Mouse (Mus musculus) brain, adult 10 weeks (tissue): ENCODE results near the gene Barhl1. TPM values are rescaled to one million over a fixed set of nuclear protein-coding genes. Genes with fewer than 3 reads are reported as not detected.

Source experiments
- polyA plus RNA-seq: library from polyadenylated mRNA; stranded (reverse); fragments of 350-450 nt; fragmentation: Illumina TruSeq; extraction: RNeasy Lipid Tissue Mini Kit (QIAGEN cat#74804); gene quantifications from one replicate; pipeline ENCODE4 v1.2.3, GENCODE M21; 2015; ENCODE audit warnings: low read depth, low replicate concordance

Gene Barhl1
- polyA plus RNA-seq = 1.6 TPM

DNA sequence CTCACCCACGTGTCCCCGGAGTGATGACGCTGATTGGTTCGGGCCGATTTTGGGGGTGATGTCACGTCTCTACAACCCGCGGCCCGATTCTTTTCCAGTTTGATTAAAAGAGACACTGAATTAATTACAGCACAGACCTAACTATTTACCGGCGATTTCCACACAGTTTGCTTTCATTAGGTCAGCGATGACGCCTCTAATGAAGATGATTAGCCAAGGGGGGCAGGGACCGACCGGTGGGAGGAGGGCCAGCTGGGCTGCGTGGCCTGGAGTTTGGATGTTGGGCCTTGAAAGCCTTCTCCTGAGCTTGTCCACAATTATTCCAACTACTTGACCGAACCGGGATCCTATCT lies at the start of gene Barhl1:
Gene Barhl1, minus strand, starts transcription at position 156 of the 353 bp plus-strand sequence.

Other genes with a start within 250 kb of the Barhl1 start
- 1.4 TPM for gene Spaca9, start 216.9 kb downstream of the Barhl1 start, polyA plus RNA-seq
- 4.0 TPM for gene Ak8, start 216.5 kb downstream of the Barhl1 start, polyA plus RNA-seq
- gene Gtf3c4, start 76.3 kb downstream of the Barhl1 start, polyA plus RNA-seq = 18.3 TPM
- gene Ddx31, start 76.3 kb downstream of the Barhl1 start, polyA plus RNA-seq = 7.0 TPM
- 1.3 TPM for gene Cfap77, start 138.4 kb upstream of the Barhl1 start, polyA plus RNA-seq
- 9.1 TPM for gene Ttf1, start 143.6 kb upstream of the Barhl1 start, polyA plus RNA-seq
- 19.4 TPM for gene Setx, start 207.5 kb upstream of the Barhl1 start, polyA plus RNA-seq